Mouse (Mus musculus) embryonic stem cell, embryonic (primary cell): ENCODE results near the gene Vegfa.

Source experiments
- CTCF ChIA-PET, 4 experiments: fragments of 300-600 bp in 2 of 4; fragments of 350-600 bp in 2 of 4; sonication (Branson Sonifier 250); formaldehyde crosslinking; loops; one replicate each; lab custom pipeline; 2022; ENCODE audit warnings: inconsistent platforms in 2 of 4; lab: Charles Lee
- POLR2A ChIA-PET, 4 experiments: fragments of 300-600 bp in 2 of 4; fragments of 350-600 bp in 2 of 4; sonication (Branson Sonifier 250); formaldehyde crosslinking; loops; one replicate each; lab custom pipeline; 2022; ENCODE audit warnings: antibody characterized with exemption in 4 of 4, inconsistent platforms in 1 of 4; lab: Charles Lee

Vegfa gene

GRCm38 (mm10) chr17:46032257-46032991 lies at the start of gene Vegfa:
Gene Vegfa (minus strand): TSS chr17:46032369.
- CTCF ChIA-PET = interaction anchor here (0.6 to 3.4 kb wide), 103 partner anchors 9 to 1762 kb away, joined by 3 to 47 read pairs (median 4); partner anchors contain the start of gene 1600014C23Rik (in 2 of the 4)
- POLR2A ChIA-PET = interaction anchor here (0.6 to 3.8 kb wide), 154 partner anchors 10 to 460 kb away, joined by 3 to 60 read pairs (median 5); partner anchors contain the start of genes 1600014C23Rik (in 2 of the 4), Gtpbp2 (in 2 of the 4), Mad2l1bp (in 2 of the 4) and Crip3 (in 1 of the 4)

- CTCF ChIA-PET = interaction anchor here in 1 of 4 experiments (0.8 to 1.3 kb wide), 2 partner anchors 18 to 357 kb away, joined by 3 read pairs; no protein-coding TSS in a partner anchor
- POLR2A ChIA-PET = interaction anchor here (0.6 to 2.2 kb wide), 18 partner anchors 10 to 1059 kb away, joined by 3 to 9 read pairs (median 4); partner anchors contain the start of genes Mrps18a (in 1 of the 4) and Vegfa (in 1 of the 4)
Measured at GRCm38 (mm10) chr17:46081657-46082056, 49.5 kb upstream of the Vegfa start.

- POLR2A ChIA-PET = interaction anchor here in 3 of 4 experiments (0.6 to 2.2 kb wide), 15 partner anchors 10 to 635 kb away, joined by 3 to 9 read pairs (median 4); partner anchors contain the start of gene Vegfa (in 1 of the 3)
- CTCF ChIA-PET = interaction anchor here in 3 of 4 experiments (0.6 to 2.1 kb wide), 7 partner anchors 12 to 357 kb away, joined by 3 to 8 read pairs (median 3); no protein-coding TSS in a partner anchor
Measured at GRCm38 (mm10) chr17:46081042-46081441, 48.9 kb upstream of the Vegfa start.

GRCm38 (mm10) chr17:46080388-46080787 lies 48.2 kb upstream of the Vegfa start:
- POLR2A ChIA-PET = interaction anchor here in 2 of 4 experiments (0.7 to 2.2 kb wide), 8 partner anchors 10 to 122 kb away, joined by 3 to 9 read pairs (median 4); partner anchors contain the start of gene Vegfa (in 1 of the 2)

GRCm38 (mm10) chr17:46079037-46079436 lies 46.9 kb upstream of the Vegfa start:
- CTCF ChIA-PET = interaction anchor here in 2 of 4 experiments (0.8 to 2.1 kb wide), 2 partner anchors 53 to 343 kb away, joined by 4 to 8 read pairs; no protein-coding TSS in a partner anchor
- POLR2A ChIA-PET = interaction anchor here in 1 of 4 experiments (1.0 to 1.6 kb wide), 4 partner anchors 9 to 121 kb away, joined by 3 to 4 read pairs (median 4); partner anchors contain the start of gene Mad2l1bp

More at GRCm38 (mm10) chr17:46080388-46080787, 48.2 kb upstream of the Vegfa start:
- CTCF ChIA-PET = interaction anchor here in 3 of 4 experiments (0.6 to 2.1 kb wide), 5 partner anchors 17 to 232 kb away, joined by 3 to 8 read pairs (median 3); no protein-coding TSS in a partner anchor

GRCm38 (mm10) chr17:46077921-46078534 lies 45.9 kb upstream of the Vegfa start:
- ChIA-PET CTCF (interaction anchor here in 1 of 4 experiments (0.8 kb wide), 1 partner anchor 342 kb away, joined by 4 read pairs; no protein-coding TSS in a partner anchor), POLR2A (interaction anchor here in 2 of 4 experiments (1.0 to 5.3 kb wide), 2 partner anchors 45 to 50 kb away, joined by 3 to 23 read pairs; partner anchors contain the start of gene Vegfa (in 1 of the 2))

- CTCF ChIA-PET = interaction anchor here in 2 of 4 experiments (0.7 to 1.0 kb wide), 3 partner anchors 34 to 382 kb away, joined by 3 to 16 read pairs (median 4); no protein-coding TSS in a partner anchor
- POLR2A ChIA-PET = interaction anchor here in 2 of 4 experiments (0.7 to 5.3 kb wide), 17 partner anchors 9 to 340 kb away, joined by 3 to 66 read pairs (median 4); partner anchors contain the start of genes Mrps18a (in 1 of the 2) and Vegfa (in 1 of the 2)
Measured at GRCm38 (mm10) chr17:46076260-46076551, 44.0 kb upstream of the Vegfa start.

GRCm38 (mm10) chr17:46075551-46076259 lies 43.5 kb upstream of the Vegfa start:
- CTCF ChIA-PET = interaction anchor here in 3 of 4 experiments (0.6 to 1.0 kb wide), 6 partner anchors 12 to 381 kb away, joined by 3 to 16 read pairs (median 4); no protein-coding TSS in a partner anchor
- POLR2A ChIA-PET = interaction anchor here in 3 of 4 experiments (0.6 to 5.3 kb wide), 32 partner anchors 10 to 381 kb away, joined by 3 to 66 read pairs (median 5); partner anchors contain the start of genes Vegfa (in 3 of the 3), Mrps18a (in 2 of the 3) and Rsph9 (in 1 of the 3)

- POLR2A ChIA-PET = interaction anchor here in 3 of 4 experiments (0.5 to 5.3 kb wide), 37 partner anchors 10 to 444 kb away, joined by 3 to 66 read pairs (median 6); partner anchors contain the start of genes Vegfa (in 3 of the 3), Mrps18a (in 2 of the 3) and Rsph9 (in 1 of the 3)
- CTCF ChIA-PET = interaction anchor here (0.6 to 2.2 kb wide), 10 partner anchors 35 to 344 kb away, joined by 3 to 18 read pairs (median 6); partner anchors contain the start of gene Vegfa (in 2 of the 4)
Measured at GRCm38 (mm10) chr17:46075116-46075485, 42.9 kb upstream of the Vegfa start.

GRCm38 (mm10) chr17:46074398-46075115 lies 42.4 kb upstream of the Vegfa start:
- POLR2A ChIA-PET = interaction anchor here (0.5 to 5.3 kb wide), 113 partner anchors 10 to 490 kb away, joined by 3 to 66 read pairs (median 4); partner anchors contain the start of genes Vegfa (in 3 of the 4), Mad2l1bp (in 2 of the 4), Mrps18a (in 2 of the 4) and Dnph1 (in 1 of the 4)
- CTCF ChIA-PET = interaction anchor here (0.5 to 2.2 kb wide), 26 partner anchors 10 to 611 kb away, joined by 3 to 18 read pairs (median 4); partner anchors contain the start of genes Vegfa (in 2 of the 4) and Mad2l1bp (in 1 of the 4)

GRCm38 (mm10) chr17:46073730-46074301 lies 41.6 kb upstream of the Vegfa start:
- ChIA-PET POLR2A (interaction anchor here (0.5 to 5.3 kb wide), 119 partner anchors 9 to 493 kb away, joined by 3 to 66 read pairs (median 4); partner anchors contain the start of genes Vegfa (in 3 of the 4), Dnph1 (in 2 of the 4), Mad2l1bp (in 2 of the 4) and Mrps18a (in 2 of the 4)), CTCF (interaction anchor here (0.5 to 2.2 kb wide), 29 partner anchors 10 to 610 kb away, joined by 3 to 18 read pairs (median 4); partner anchors contain the start of genes Vegfa (in 2 of the 4) and Mad2l1bp (in 1 of the 4))

GRCm38 (mm10) chr17:46071531-46071930 lies 39.4 kb upstream of the Vegfa start:
- ChIA-PET CTCF (interaction anchor here in 1 of 4 experiments (0.5 kb wide), 1 partner anchor 522 kb away, joined by 3 read pairs; no protein-coding TSS in a partner anchor), POLR2A (interaction anchor here in 2 of 4 experiments (0.6 to 1.9 kb wide), 8 partner anchors 10 to 336 kb away, joined by 3 to 6 read pairs (median 3); partner anchors contain the start of genes Vegfa (in 2 of the 2) and Mrps18a (in 1 of the 2))

- CTCF ChIA-PET = interaction anchor here in 1 of 4 experiments (0.6 to 1.1 kb wide), 3 partner anchors 256 to 489 kb away, joined by 3 to 4 read pairs (median 3); no protein-coding TSS in a partner anchor
- POLR2A ChIA-PET = interaction anchor here in 2 of 4 experiments (0.8 to 1.9 kb wide), 9 partner anchors 10 to 135 kb away, joined by 3 to 6 read pairs (median 4); partner anchors contain the start of genes Vegfa (in 2 of the 2), Gtpbp2 (in 1 of the 2) and Mad2l1bp (in 1 of the 2)
Measured at GRCm38 (mm10) chr17:46070046-46070445, 37.9 kb upstream of the Vegfa start.

GRCm38 (mm10) chr17:46063974-46064312 lies 31.8 kb upstream of the Vegfa start:
- ChIA-PET POLR2A (interaction anchor here (0.6 to 7.4 kb wide), 19 partner anchors 10 to 781 kb away, joined by 3 to 66 read pairs (median 4); partner anchors contain the start of gene Vegfa (in 2 of the 4)), CTCF (interaction anchor here in 3 of 4 experiments (0.6 to 2.8 kb wide), 8 partner anchors 10 to 373 kb away, joined by 3 to 10 read pairs (median 4); no protein-coding TSS in a partner anchor)
